Mouse (Mus musculus): ENCODE data around the gene Arl16. TPM values are rescaled to one million over a fixed set of nuclear protein-coding genes. Genes with fewer than 3 reads are reported as not detected.
A peak's percentile ranks its signal among the peaks of the same experiment; 100 is the strongest.

The Arl16 gene
- polyA plus RNA-seq, 1 experiment from 2014 or later: 32.7 TPM

GRCm38 (mm10) chr11:120457370-120457769 is 10.0 kb downstream of the Arl16 start:
- DNase-seq (ENCODE audit: low spot score) (peak; percentile 12), ATAC-seq (replicated peaks; ENCODE audit: low FRiP score, low read depth) (no peak)
- Histone ChIP-seq H3K27me3 (ENCODE audit: insufficient read depth, low read length) (no peaks in the 10 kb centered on the region), H3K4me2 (ENCODE audit: low read length) (peak overlapping the region; percentile 97), H3K27ac (peak overlapping the region; percentile 69), H3K36me3 (ENCODE audit: insufficient read depth, low read length) (peaks cover 19% of the 10 kb centered on the region), H3K9ac (ENCODE audit: low read depth, low read length) (peak overlapping the region; percentile 81), H3K9me3 (replicated peaks; ENCODE audit: low read length) (no peaks in the 10 kb centered on the region), H3K4me1 (replicated peaks; ENCODE audit: insufficient read depth, low read length) (peaks cover 6% of the 10 kb centered on the region), H3K4me3 (replicated peaks; ENCODE audit: low read depth, low read length) (peak overlapping the region; percentile 72)
- no peak for TF ChIP-seq CTCF (IDR thresholded peaks at IDR 0.05; ENCODE audit: low read depth)
- WGBS: 23% methylated on average over 14 of the region's 14 CpGs

GRCm38 (mm10) chr11:120455413-120455812 is 12.0 kb downstream of the Arl16 start:
- Histone ChIP-seq H3K9ac (ENCODE audit: low read depth, low read length) (no peak overlapping the region), H3K36me3 (ENCODE audit: insufficient read depth, low read length) (0 out of 2 replicates have a peak, but pooled peaks cover 6% of the 10 kb centered on the region), H3K27me3 (ENCODE audit: insufficient read depth, low read length) (no peaks in the 10 kb centered on the region), H3K27ac (no peak overlapping the region), H3K4me3 (replicated peaks; ENCODE audit: low read depth, low read length) (no peak overlapping the region), H3K9me3 (replicated peaks; ENCODE audit: low read length) (no peaks in the 10 kb centered on the region), H3K4me2 (ENCODE audit: low read length) (no peak overlapping the region), H3K4me1 (replicated peaks; ENCODE audit: insufficient read depth, low read length) (peaks cover 6% of the 10 kb centered on the region)
- ATAC-seq (replicated peaks; ENCODE audit: low FRiP score, low read depth) (no peak), DNase-seq (ENCODE audit: low spot score) (no peak)
- no peak for TF ChIP-seq CTCF (IDR thresholded peaks at IDR 0.05; ENCODE audit: low read depth)
- 93% methylated on average over 7 of the region's 7 CpGs for WGBS

- no peak overlapping the region for H3K9ac ChIP-seq (ENCODE audit: low read depth, low read length)
- H3K4me1 ChIP-seq (replicated peaks; ENCODE audit: insufficient read depth, low read length): peaks cover 6% of the 10 kb centered on the region
- H3K27ac ChIP-seq: no peak overlapping the region
- no peaks in the 10 kb centered on the region for H3K27me3 ChIP-seq (ENCODE audit: insufficient read depth, low read length)
- ATAC-seq (replicated peaks; ENCODE audit: low FRiP score, low read depth) (no peak), DNase-seq (ENCODE audit: low spot score) (no peak)
- H3K9me3 ChIP-seq (replicated peaks; ENCODE audit: low read length): no peaks in the 10 kb centered on the region
- no peak for TF ChIP-seq CTCF (IDR thresholded peaks at IDR 0.05; ENCODE audit: low read depth)
- 90% methylated on average over 4 of the region's 4 CpGs for WGBS
- H3K4me3 ChIP-seq (replicated peaks; ENCODE audit: low read depth, low read length): no peak overlapping the region
- H3K36me3 ChIP-seq (ENCODE audit: insufficient read depth, low read length): 0 out of 2 replicates have a peak, but pooled peaks cover 5% of the 10 kb centered on the region
- H3K4me2 ChIP-seq (ENCODE audit: low read length): no peak overlapping the region
Measured at GRCm38 (mm10) chr11:120454965-120455364, 12.4 kb downstream of the Arl16 start.

GRCm38 (mm10) chr11:120453306-120453705 is 14.1 kb downstream of the Arl16 start, which contains the start of gene Pde6g:
Gene Pde6g, minus strand, starts transcription at chr11:120453500.
- Histone ChIP-seq H3K4me1 (replicated peaks; ENCODE audit: insufficient read depth, low read length) (no peaks in the 10 kb centered on the region; the same call in 1 of the 2 replicates), H3K36me3 (ENCODE audit: insufficient read depth, low read length) (no peaks in the 10 kb centered on the region), H3K4me3 (replicated peaks; ENCODE audit: low read depth, low read length) (no peak within 1 kb of the TSS), H3K9me3 (replicated peaks; ENCODE audit: low read length) (no peaks in the 10 kb centered on the region), H3K27ac (no peak within 1 kb of the TSS), H3K9ac (ENCODE audit: low read depth, low read length) (no peak within 1 kb of the TSS), H3K4me2 (ENCODE audit: low read length) (no peak within 1 kb of the TSS), H3K27me3 (ENCODE audit: insufficient read depth, low read length) (no peaks in the 10 kb centered on the region)
- TF ChIP-seq CTCF (IDR thresholded peaks at IDR 0.05; ENCODE audit: low read depth): no peak
- DNase-seq (ENCODE audit: low spot score) (no peak), ATAC-seq (replicated peaks; ENCODE audit: low FRiP score, low read depth) (no peak)
- 83% methylated on average over 4 of the region's 4 CpGs for WGBS

GRCm38 (mm10) chr11:120452246-120452645 is 15.2 kb downstream of the Arl16 start:
- no peak overlapping the region for H3K9ac ChIP-seq (ENCODE audit: low read depth, low read length)
- DNase-seq (ENCODE audit: low spot score) (no peak), ATAC-seq (replicated peaks; ENCODE audit: low FRiP score, low read depth) (no peak)
- WGBS: 54% methylated on average over 3 of the region's 3 CpGs
- no peaks in the 10 kb centered on the region for H3K36me3 ChIP-seq (ENCODE audit: insufficient read depth, low read length)
- H3K4me3 ChIP-seq (replicated peaks; ENCODE audit: low read depth, low read length): no peak overlapping the region
- no peak overlapping the region for H3K4me2 ChIP-seq (ENCODE audit: low read length)
- no peak overlapping the region for H3K27ac ChIP-seq
- TF ChIP-seq CTCF (IDR thresholded peaks at IDR 0.05; ENCODE audit: low read depth): no peak
- H3K4me1 ChIP-seq (replicated peaks; ENCODE audit: insufficient read depth, low read length): no peaks in the 10 kb centered on the region; the same call in 1 of the 2 replicates
- H3K9me3 ChIP-seq (replicated peaks; ENCODE audit: low read length): no peaks in the 10 kb centered on the region
- no peaks in the 10 kb centered on the region for H3K27me3 ChIP-seq (ENCODE audit: insufficient read depth, low read length)

GRCm38 (mm10) chr11:120447179-120447578 is 20.2 kb downstream of the Arl16 start:
- Histone ChIP-seq H3K4me3 (replicated peaks; ENCODE audit: low read depth, low read length) (no peak overlapping the region), H3K27me3 (ENCODE audit: insufficient read depth, low read length) (no peaks in the 10 kb centered on the region), H3K27ac (no peak overlapping the region), H3K9me3 (replicated peaks; ENCODE audit: low read length) (no peaks in the 10 kb centered on the region), H3K4me1 (replicated peaks; ENCODE audit: insufficient read depth, low read length) (no peaks in the 10 kb centered on the region; the same call in 1 of the 2 replicates), H3K9ac (ENCODE audit: low read depth, low read length) (no peak overlapping the region), H3K36me3 (ENCODE audit: insufficient read depth, low read length) (no peaks in the 10 kb centered on the region), H3K4me2 (ENCODE audit: low read length) (no peak overlapping the region)
- 52% methylated on average over 7 of the region's 7 CpGs for WGBS
- TF ChIP-seq CTCF (IDR thresholded peaks at IDR 0.05; ENCODE audit: low read depth): no peak
- no peak for ATAC-seq (replicated peaks; ENCODE audit: low FRiP score, low read depth)
- no peak for DNase-seq (ENCODE audit: low spot score)

GRCm38 (mm10) chr11:120445475-120445874 is 21.9 kb downstream of the Arl16 start:
- no peak for TF ChIP-seq CTCF (IDR thresholded peaks at IDR 0.05; ENCODE audit: low read depth)

More at GRCm38 (mm10) chr11:120445475-120445874, 21.9 kb downstream of the Arl16 start:
- Histone ChIP-seq H3K27ac (no peak overlapping the region), H3K4me2 (ENCODE audit: low read length) (no peak overlapping the region), H3K9me3 (replicated peaks; ENCODE audit: low read length) (no peaks in the 10 kb centered on the region), H3K4me1 (replicated peaks; ENCODE audit: insufficient read depth, low read length) (no peaks in the 10 kb centered on the region; the same call in 1 of the 2 replicates), H3K4me3 (replicated peaks; ENCODE audit: low read depth, low read length) (no peak overlapping the region), H3K9ac (ENCODE audit: low read depth, low read length) (no peak overlapping the region), H3K36me3 (ENCODE audit: insufficient read depth, low read length) (no peaks in the 10 kb centered on the region), H3K27me3 (ENCODE audit: insufficient read depth, low read length) (no peaks in the 10 kb centered on the region)
- DNase-seq (ENCODE audit: low spot score) (no peak), ATAC-seq (replicated peaks; ENCODE audit: low FRiP score, low read depth) (no peak)
- 56% methylated on average over 3 of the region's 3 CpGs for WGBS
